Mouse (Mus musculus) kidney, adult 2 months (tissue): ENCODE data around the gene Fcrlb. TPM values are rescaled to one million over a fixed set of nuclear protein-coding genes. Genes with fewer than 3 reads are reported as not detected.
A peak's percentile ranks its signal among the peaks of the same experiment; 100 is the strongest.

Source experiments
- DNase-seq: peaks from one replicate; pipeline ENCODE4 v3.0.0; 2021
- H3K27ac ChIP-seq: fragments of 200-500 bp; 2 replicates; pipeline ENCODE4 v1.5.1; 2012; ENCODE audit warnings: low read depth, low read length, control low read depth, inconsistent platforms; ENCODE audit not compliant: insufficient read depth
- H3K27me3 ChIP-seq: fragments of 200-500 bp; replicated peaks from 2 replicates; pipeline ENCODE4 v1.6.1; 2012; ENCODE audit warnings: mild to moderate bottlenecking, moderate library complexity, low read length, inconsistent platforms; ENCODE audit not compliant: control insufficient read depth, insufficient read depth
- H3K36me3 ChIP-seq: fragments of 200-500 bp; 2 replicates; pipeline ENCODE4 v1.6.1; 2012; ENCODE audit warnings: mild to moderate bottlenecking, moderate library complexity, low read length, inconsistent platforms; ENCODE audit not compliant: control insufficient read depth, insufficient read depth
- H3K4me1 ChIP-seq: fragments of 200-500 bp; 2 replicates; pipeline ENCODE4 v1.6.1; 2011; ENCODE audit warnings: low read length; ENCODE audit not compliant: control insufficient read depth, insufficient read depth
- H3K4me3 ChIP-seq: fragments of 200-500 bp; 2 replicates; pipeline ENCODE4 v1.5.1; 2011; ENCODE audit warnings: mild to moderate bottlenecking, low read depth, low read length, control low read depth; ENCODE audit not compliant: insufficient read depth
- CTCF ChIP-seq: fragments of 200-500 bp; conservative IDR thresholded peaks from 2 replicates; pipeline ENCODE4 v1.5.1; 2011; ENCODE audit warnings: low read depth, mild to moderate bottlenecking, control low read depth, low read length, moderate library complexity, mixed read lengths; ENCODE audit not compliant: insufficient read depth, insufficient read length
- POLR2A ChIP-seq: fragments of 200-500 bp; IDR thresholded peaks from one replicate; pipeline ENCODE4 v1.6.1; 2011; ENCODE audit warnings: low read depth, low read length, control low read depth
- WGBS: fragments of 180-500 bp; shearing (Covaris S2); methylation state at CpG from one replicate; pipeline ENCODE4 v1.1.7; 2018; 5-methylcytosine and 5-hydroxymethylcytosine counted together
- polyA plus RNA-seq: library from polyadenylated mRNA; depleted of rRNA; stranded (reverse); fragments of >200 nt; gene quantifications from 2 replicates; pipeline ENCODE4 v1.2.3, GENCODE M21; 2012

The Fcrlb gene
- polyA plus RNA-seq, 1 experiment = 0.31 TPM

DNA sequence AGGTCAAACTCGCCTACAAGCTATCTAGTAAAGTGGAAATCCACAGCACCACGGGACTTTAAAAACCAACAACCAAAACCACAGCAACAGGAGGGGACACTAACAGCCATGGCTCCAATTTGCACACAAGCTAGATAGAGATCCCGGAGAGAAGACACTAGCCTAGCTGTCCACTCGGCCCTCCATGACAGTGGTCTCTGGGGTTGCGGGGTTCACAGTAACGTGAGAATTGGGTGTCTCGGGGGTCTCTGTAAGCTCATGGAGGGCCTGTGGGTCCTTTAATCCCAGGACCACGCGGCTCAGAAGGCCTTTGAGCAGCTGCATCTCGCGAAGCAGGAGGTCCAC, 5.7 kb downstream of the Fcrlb start:
- Histone ChIP-seq H3K36me3 (no peaks in the 10 kb centered on the region), H3K27me3 (peaks cover 2% of the 10 kb centered on the region), H3K27ac (no peak overlapping the region), H3K4me3 (no peak overlapping the region), H3K4me1 (peaks cover 3% of the 10 kb centered on the region; the same call in 1 of the 2 replicates)
- no peak for DNase-seq
- no peak for TF ChIP-seq POLR2A
- no peak for TF ChIP-seq CTCF
- 28% methylated on average over 11 of the region's 11 CpGs for WGBS

DNA sequence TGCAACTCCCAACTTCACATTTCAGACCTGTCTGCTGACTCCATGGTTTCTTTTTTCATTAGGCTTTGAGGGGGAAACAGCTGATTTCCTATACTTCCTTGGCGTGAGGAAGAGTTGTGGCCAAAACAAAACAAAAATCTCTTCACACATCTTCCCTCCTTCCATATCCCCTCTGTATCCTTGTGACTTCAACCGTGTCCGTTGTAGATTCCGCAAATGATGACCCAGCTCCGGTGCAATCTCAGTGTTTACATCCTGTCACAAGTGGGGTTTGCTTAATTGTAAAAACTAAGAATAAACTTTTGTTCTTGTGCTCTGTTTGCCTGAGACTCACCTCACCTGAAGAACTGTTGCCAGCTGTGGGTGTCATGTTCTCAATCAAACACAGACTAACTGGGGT, 9.3 kb downstream of the Fcrlb start:
- no peak for DNase-seq
- Histone ChIP-seq H3K36me3 (no peaks in the 10 kb centered on the region), H3K4me3 (no peak overlapping the region), H3K27me3 (peaks cover 2% of the 10 kb centered on the region), H3K4me1 (peaks cover 3% of the 10 kb centered on the region; the same call in 1 of the 2 replicates), H3K27ac (no peak overlapping the region)
- TF ChIP-seq CTCF (no peak), POLR2A (no peak)
- 62% methylated on average over 5 of the region's 5 CpGs for WGBS

DNA sequence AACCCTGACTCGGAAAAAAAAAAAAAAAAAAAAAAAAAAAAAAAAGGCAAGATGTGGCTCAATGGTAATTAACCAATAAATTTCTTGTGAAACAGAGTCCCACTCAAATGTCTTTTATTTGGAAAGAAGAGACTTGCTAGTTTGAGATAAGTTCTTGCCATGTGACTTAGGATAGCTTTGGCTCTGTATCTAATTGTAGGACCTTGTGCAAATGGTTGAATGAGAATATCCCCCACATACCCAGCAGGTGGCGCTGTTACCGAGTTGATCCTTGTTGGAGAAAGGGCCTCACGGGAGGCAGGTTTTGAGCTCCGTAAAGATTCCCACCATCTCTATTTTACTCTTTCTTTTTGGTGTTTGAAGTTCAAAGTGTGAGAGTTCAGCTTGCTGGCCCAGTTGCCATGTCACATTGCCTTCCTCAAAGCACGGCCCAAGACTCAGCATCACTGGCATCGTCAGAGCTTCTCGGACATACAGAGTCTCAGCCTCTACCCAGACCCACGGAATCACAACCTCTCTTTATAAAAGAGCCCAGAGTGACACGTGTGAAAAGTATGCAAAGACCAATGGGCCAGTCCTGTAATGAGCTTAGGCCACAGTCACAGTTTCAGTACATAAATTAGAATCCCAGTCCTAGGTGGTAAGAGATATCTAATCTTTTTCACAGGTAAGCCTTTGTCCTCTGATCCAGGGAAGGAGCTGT, 11.1 kb downstream of the Fcrlb start:
- peak; percentile 86 for DNase-seq
- TF ChIP-seq CTCF (peak; percentile 81), POLR2A (no peak)
- Histone ChIP-seq H3K4me1 (no peaks in the 10 kb centered on the region), H3K36me3 (no peaks in the 10 kb centered on the region), H3K27me3 (no peaks in the 10 kb centered on the region), H3K4me3 (no peak overlapping the region), H3K27ac (no peak overlapping the region)
- 34% methylated on average over 10 of the region's 10 CpGs for WGBS

DNA sequence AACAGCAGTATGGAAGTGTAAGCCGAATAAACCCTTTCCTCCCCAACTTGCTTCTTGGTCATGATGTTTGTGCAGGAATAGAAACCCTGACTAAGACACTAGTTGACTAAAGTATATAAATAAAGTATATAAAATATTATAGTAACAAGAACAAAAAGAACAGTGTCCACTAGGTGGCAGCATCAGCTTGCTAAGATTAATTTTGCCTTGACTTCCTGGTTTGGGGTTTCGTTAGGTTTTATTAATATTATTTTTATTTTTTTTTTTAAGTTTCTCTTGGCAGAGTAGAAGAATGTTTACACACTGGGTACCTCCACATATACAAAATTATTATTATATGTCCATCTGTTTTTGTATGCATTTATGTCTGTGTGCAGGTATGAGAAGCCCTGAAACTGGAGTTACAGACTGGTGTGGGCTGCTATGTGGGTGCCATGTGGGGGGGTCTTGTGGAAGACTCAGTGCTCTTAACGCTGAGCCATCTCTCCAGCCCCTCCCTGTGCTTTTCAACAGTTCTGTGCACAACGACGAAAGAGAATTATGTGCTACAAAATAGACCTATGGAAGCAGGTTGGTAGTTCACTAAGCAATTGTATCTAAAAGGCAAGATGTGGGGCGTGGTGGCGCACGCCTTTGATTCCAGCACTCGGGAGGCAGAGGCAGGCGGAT, 11.8 kb downstream of the Fcrlb start:
- Histone ChIP-seq H3K27me3 (no peaks in the 10 kb centered on the region), H3K36me3 (no peaks in the 10 kb centered on the region), H3K4me1 (no peaks in the 10 kb centered on the region), H3K4me3 (no peak overlapping the region), H3K27ac (no peak overlapping the region)
- peak; percentile 65 for DNase-seq
- WGBS = 28% methylated on average over 10 of the region's 10 CpGs
- TF ChIP-seq CTCF (no peak), POLR2A (no peak)

DNA sequence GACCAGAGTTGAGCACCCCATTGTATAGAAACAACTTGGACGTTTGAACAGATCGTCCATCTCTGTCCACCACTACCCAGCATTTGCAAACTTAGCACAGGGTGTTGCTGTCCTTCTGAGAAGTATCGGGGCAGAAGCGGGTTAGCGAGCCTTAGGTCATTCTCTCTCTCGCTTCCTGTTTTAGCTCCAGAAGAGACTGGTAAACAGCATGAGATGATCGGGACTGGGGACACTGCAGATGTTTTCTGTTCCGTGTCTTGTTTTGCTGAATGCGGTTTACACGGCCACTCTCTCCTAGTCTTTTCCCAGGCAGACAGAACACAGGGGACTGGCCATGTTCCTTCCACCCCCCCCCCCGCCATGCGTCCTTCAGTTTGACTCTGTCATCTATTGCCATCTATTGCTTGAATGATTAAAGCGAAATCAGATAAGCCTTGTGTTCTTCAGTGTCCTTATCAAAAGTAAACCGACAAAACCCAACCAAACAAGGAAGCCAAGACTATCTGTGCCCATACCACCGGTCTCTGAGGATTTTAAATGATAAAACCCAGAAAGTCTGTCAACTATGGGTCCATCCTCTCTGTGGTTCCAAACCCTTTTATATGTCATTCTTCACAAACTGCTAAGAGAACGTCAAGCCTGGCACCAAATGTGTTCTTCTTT, 14.2 kb downstream of the Fcrlb start:
- H3K4me1 ChIP-seq = no peaks in the 10 kb centered on the region
- H3K36me3 ChIP-seq = no peaks in the 10 kb centered on the region
- H3K4me3 ChIP-seq = no peak overlapping the region
- no peak overlapping the region for H3K27ac ChIP-seq
- no peak for DNase-seq
- 67% methylated on average over 16 of the region's 16 CpGs for WGBS
- no peaks in the 10 kb centered on the region for H3K27me3 ChIP-seq
- TF ChIP-seq CTCF (no peak), POLR2A (no peak)

DNA sequence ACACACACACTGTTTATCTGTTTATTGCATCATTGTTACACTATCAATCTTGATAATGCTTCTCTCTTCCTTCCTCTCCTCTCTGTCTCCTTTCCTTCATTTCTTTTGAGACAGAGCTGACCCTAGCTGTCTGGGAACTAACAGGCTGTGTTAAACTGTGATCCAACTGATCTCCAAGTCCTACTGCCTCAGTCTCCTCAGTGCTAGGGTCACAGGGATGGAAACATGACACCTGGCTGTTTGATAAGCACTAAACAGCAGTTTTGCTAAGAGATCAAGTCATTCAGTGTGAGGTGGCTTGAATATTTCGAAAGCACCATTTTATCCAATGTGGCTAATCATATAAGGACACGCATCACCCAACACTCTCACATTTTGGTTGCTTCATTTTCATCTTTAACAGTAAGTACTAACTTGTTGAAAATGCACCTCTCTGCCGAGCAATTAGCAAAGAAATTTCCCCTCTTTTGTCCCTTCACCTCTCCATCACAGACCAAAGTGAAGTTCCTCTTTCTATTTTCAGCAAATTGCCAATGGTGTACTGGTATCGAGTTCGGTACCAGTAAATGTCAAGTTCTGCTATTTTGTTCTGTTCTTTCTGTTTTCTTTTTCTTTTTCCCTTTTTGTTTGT, 16.0 kb downstream of the Fcrlb start:
- H3K27me3 ChIP-seq = no peaks in the 10 kb centered on the region
- no peak for TF ChIP-seq CTCF
- no peak for TF ChIP-seq POLR2A
- WGBS = 80% methylated on average over 5 of the region's 5 CpGs
- H3K4me3 ChIP-seq = no peak overlapping the region
- no peaks in the 10 kb centered on the region for H3K36me3 ChIP-seq
- peak overlapping the region; percentile 46; the same call in 1 of the 2 replicates for H3K27ac ChIP-seq
- no peaks in the 10 kb centered on the region for H3K4me1 ChIP-seq
- no peak for DNase-seq
